Mouse (Mus musculus) embryonic facial prominence, embryonic 15.5 days (tissue): ENCODE results near the gene Capn12. TPM values are rescaled to one million over a fixed set of nuclear protein-coding genes. Genes with fewer than 3 reads are reported as not detected.

ENCODE experiments used
- ATAC-seq: fragments of 200-750 bp; cut with Nextera tagmentation; 2 replicates; pipeline ENCODE4 v1.8.0; 2017; ENCODE audit warnings: low read depth, moderate TSS enrichment; ENCODE audit not compliant: insufficient number of reproducible peaks, low FRiP score, low TSS enrichment
- H3K27ac ChIP-seq: fragments of 300-500 bp; sonication (generic); replicated peaks from 2 replicates; pipeline ENCODE4 v1.5.1; 2015; ENCODE audit warnings: mild to moderate bottlenecking, inconsistent platforms
- H3K27me3 ChIP-seq: fragments of 300-500 bp; sonication (generic); 2 replicates; pipeline ENCODE4 v1.6.1; 2015; ENCODE audit warnings: inconsistent platforms
- H3K36me3 ChIP-seq: fragments of 300-500 bp; sonication (generic); 2 replicates; pipeline ENCODE4 v1.6.1; 2015; ENCODE audit warnings: mild to moderate bottlenecking, inconsistent platforms
- H3K4me1 ChIP-seq: fragments of 300-500 bp; sonication (generic); 2 replicates; pipeline ENCODE4 v1.6.1; 2015; ENCODE audit warnings: inconsistent platforms
- H3K4me2 ChIP-seq: fragments of 300-500 bp; sonication (generic); replicated peaks from 2 replicates; pipeline ENCODE4 v1.6.1; 2015; ENCODE audit warnings: mild to moderate bottlenecking, inconsistent platforms
- H3K4me3 ChIP-seq: fragments of 300-500 bp; sonication (generic); replicated peaks from 2 replicates; pipeline ENCODE4 v1.5.1; 2015; ENCODE audit warnings: mild to moderate bottlenecking, inconsistent platforms
- H3K9ac ChIP-seq: fragments of 300-500 bp; sonication (generic); 2 replicates; pipeline ENCODE4 v1.6.1; 2015; ENCODE audit warnings: inconsistent platforms
- H3K9me3 ChIP-seq: fragments of 300-500 bp; sonication (generic); replicated peaks from 2 replicates; pipeline ENCODE4 v1.6.1; 2016; ENCODE audit warnings: inconsistent platforms
- WGBS: fragments of 180-500 bp; shearing (Covaris S2); methylation state at CpG from one replicate; pipeline ENCODE4 v1.1.7; 2015; 5-methylcytosine and 5-hydroxymethylcytosine counted together
- polyA plus RNA-seq: library from polyadenylated mRNA; unstranded; fragments of >200 nt; fragmentation: Nextera tagmentation; extraction: Ambion mirVana; gene quantifications from 2 replicates; pipeline ENCODE4 v1.2.1, GENCODE M21; 2015

Gene Capn12
- 1.1 and 1.4 TPM in 2 replicates for polyA plus RNA-seq

DNA sequence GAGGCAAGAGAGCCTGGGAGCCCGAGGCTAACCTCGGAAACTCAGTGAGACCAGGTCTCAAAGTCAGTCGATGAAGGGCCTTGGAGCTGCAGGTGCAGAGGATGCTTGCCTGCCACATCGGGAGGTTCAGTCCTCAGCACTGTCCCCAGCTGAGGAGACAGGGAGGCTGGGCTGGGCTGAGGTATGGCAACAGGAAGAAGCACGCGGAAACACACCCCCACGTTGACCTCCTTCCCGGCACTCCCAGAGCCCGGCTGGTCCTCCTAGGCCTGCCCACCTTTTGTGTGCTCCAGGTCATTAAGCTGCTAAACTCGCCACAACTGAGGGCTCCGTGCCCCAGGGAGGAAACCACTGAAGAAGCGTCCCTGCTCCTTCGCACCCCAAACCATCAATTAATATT, at the start of gene Capn12:
Capn12 (plus strand) TSS at position 224 of the 400 bp plus-strand sequence.
- no peak for ATAC-seq
- no peaks in the 10 kb centered on the region for H3K9me3 ChIP-seq
- no peak within 1 kb of the TSS for H3K9ac ChIP-seq
- no peak within 1 kb of the TSS for H3K4me2 ChIP-seq
- no peak within 1 kb of the TSS for H3K27ac ChIP-seq
- 45% methylated on average over 13 of the region's 13 CpGs for WGBS
- H3K4me1 ChIP-seq = peaks cover 7% of the 10 kb centered on the region
- no peak within 1 kb of the TSS for H3K4me3 ChIP-seq
- H3K36me3 ChIP-seq = no peaks in the 10 kb centered on the region
- H3K27me3 ChIP-seq = no peaks in the 10 kb centered on the region

DNA sequence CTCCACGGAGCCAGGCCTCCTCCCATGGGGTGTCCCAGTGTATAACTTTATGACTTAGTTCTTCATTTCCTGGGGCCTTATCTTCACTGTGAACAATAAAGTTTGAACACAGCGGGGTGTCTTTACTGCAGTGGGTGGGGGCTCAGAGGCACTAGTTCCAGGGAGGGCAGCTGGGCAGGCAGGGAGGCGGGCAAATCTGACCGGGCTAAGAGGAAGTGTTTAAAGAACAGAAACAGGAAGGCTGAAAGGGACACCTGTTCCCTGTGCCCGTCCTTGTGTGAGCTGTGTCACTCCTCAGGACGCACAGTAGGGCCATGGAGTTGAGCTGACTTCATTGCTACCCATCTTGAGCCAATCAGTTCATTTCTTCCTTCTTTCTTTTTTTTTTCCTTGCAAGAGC, 49.1 kb upstream of the Capn12 start:
- no peak overlapping the region for H3K4me2 ChIP-seq
- no peak for ATAC-seq
- WGBS = 77% methylated on average over 6 of the region's 6 CpGs

DNA sequence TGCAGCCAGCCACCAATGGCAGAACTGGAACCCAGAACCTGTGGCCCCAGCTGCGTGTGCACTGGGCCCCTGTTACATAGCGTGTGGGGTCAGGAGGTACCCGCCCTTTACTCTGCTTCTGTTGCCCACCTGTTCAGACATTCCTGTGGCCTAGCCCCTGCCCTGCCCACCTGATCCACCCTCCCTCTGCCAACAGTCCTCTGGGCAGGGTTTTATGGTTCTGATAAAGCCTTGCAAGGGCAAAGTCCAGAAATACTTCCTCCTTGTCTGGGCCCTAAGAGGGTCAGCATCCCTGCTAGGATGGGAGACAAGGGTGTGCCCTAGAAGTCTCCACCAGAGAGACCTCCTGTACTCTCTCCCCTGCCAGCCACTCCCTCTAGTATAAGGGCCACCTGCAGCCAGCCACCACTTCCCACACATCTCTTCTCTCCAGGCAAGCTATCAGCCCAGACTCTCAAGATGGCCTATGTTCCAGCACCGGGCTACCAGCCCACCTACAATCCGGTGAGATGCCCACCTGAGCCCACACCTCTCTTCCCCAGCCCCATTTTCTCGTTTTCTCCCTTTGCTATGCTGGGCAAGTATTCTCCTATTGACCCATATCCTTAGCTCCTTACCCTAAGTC, 47.4 kb upstream of the Capn12 start, which contains the start of gene Lgals4:
Lgals4 (plus strand) TSS at position 132 of the 625 bp plus-strand sequence.
- no peak within 1 kb of the TSS for H3K27ac ChIP-seq
- no peak within 1 kb of the TSS for H3K4me2 ChIP-seq
- no peaks in the 10 kb centered on the region for H3K27me3 ChIP-seq
- no peaks in the 10 kb centered on the region for H3K9me3 ChIP-seq
- H3K4me1 ChIP-seq = 0 out of 2 replicates have a peak, but pooled peaks cover 5% of the 10 kb centered on the region
- no peak within 1 kb of the TSS for H3K4me3 ChIP-seq
- H3K36me3 ChIP-seq = peaks cover 30% of the 10 kb centered on the region
- 77% methylated on average over 6 of the region's 6 CpGs for WGBS
- no peak within 1 kb of the TSS for H3K9ac ChIP-seq
- no peak for ATAC-seq

More for the DNA sequence above, 49.1 kb upstream of the Capn12 start:
- Histone ChIP-seq H3K9me3 (no peaks in the 10 kb centered on the region), H3K27me3 (no peaks in the 10 kb centered on the region), H3K9ac (no peak overlapping the region), H3K4me3 (no peak overlapping the region), H3K36me3 (peaks cover 33% of the 10 kb centered on the region), H3K4me1 (0 out of 2 replicates have a peak, but pooled peaks cover 3% of the 10 kb centered on the region), H3K27ac (no peak overlapping the region)

DNA sequence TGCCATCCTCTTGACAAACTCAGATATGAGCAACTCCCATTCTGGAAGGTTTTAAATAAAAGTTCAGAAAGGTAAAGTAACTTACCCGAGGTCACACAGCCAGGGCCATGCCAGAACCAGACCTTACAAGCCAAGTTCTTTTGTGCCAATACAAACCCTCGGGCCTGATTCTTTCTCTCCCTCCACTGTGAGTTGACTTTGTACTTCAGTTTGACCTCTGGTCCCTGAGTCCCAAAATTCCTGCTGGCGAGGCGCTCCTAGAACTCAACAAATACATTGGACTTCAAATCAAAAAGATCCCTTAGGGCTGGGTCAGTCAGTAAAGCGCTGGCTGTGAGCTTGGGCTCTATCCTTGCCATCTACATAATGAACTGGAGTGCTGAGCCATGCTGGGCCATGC, 44.3 kb upstream of the Capn12 start:
- H3K4me1 ChIP-seq = 0 out of 2 replicates have a peak, but pooled peaks cover 5% of the 10 kb centered on the region
- peaks cover 3% of the 10 kb centered on the region for H3K36me3 ChIP-seq
- no peak overlapping the region for H3K9ac ChIP-seq
- WGBS = 80% methylated on average over 5 of the region's 5 CpGs
- no peaks in the 10 kb centered on the region for H3K27me3 ChIP-seq
- no peak for ATAC-seq
- H3K9me3 ChIP-seq = no peaks in the 10 kb centered on the region
- no peak overlapping the region for H3K4me2 ChIP-seq
- H3K4me3 ChIP-seq = no peak overlapping the region
- H3K27ac ChIP-seq = no peak overlapping the region

DNA sequence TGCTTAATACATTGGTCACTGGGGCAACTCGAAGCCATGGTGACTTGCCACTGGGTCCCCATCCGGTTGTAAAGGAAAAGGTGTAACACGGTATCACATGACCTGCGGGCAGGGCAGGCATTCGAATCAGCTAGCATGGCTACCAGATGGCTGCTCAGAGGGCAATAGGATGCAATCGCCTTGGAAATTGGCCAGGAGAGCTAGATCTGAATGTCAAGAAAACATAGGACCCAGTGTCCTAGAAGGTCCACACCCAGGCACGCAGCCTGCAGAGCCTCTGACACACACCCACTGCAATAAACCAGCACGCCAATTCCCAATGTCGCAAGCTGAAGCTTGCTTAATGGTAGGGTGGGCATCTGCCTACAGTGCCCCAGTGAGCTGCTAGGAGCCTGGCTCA, 42.9 kb upstream of the Capn12 start:
- no peak for ATAC-seq
- no peak overlapping the region for H3K9ac ChIP-seq
- no peak overlapping the region; the same call in 1 of the 2 replicates for H3K27ac ChIP-seq
- H3K4me2 ChIP-seq = no peak overlapping the region
- H3K9me3 ChIP-seq = no peaks in the 10 kb centered on the region
- 70% methylated on average over 9 of the region's 9 CpGs for WGBS
- H3K36me3 ChIP-seq = no peaks in the 10 kb centered on the region
- H3K27me3 ChIP-seq = no peaks in the 10 kb centered on the region
- 0 out of 2 replicates have a peak, but pooled peaks cover 5% of the 10 kb centered on the region for H3K4me1 ChIP-seq
- no peak overlapping the region for H3K4me3 ChIP-seq

DNA sequence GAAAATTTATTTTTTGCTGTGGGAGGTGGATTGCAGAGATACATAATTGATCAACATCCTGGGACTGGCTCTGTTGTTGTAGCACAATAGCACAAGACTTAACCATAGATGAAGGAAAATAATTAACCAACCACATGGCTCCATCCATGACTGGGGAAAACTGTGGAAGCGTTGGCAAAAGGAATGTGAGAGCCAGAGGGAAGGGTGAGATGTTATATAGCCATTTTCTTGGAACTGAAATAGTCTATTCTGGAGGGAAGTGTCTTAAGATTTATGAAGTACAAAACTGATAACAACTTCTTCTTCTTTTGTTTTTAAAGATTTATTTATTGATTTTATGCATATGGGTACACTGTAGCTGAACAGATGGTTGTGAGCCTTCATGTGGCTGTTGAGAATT, 33.9 kb upstream of the Capn12 start:
- no peak for ATAC-seq
- no peaks in the 10 kb centered on the region for H3K27me3 ChIP-seq
- no peak overlapping the region for H3K4me3 ChIP-seq
- no peaks in the 10 kb centered on the region for H3K9me3 ChIP-seq
- H3K27ac ChIP-seq = no peak overlapping the region
- WGBS = 73% methylated on average over 1 of the region's 1 CpGs
- H3K4me1 ChIP-seq = peaks cover 14% of the 10 kb centered on the region
- H3K4me2 ChIP-seq = no peak overlapping the region
- no peaks in the 10 kb centered on the region for H3K36me3 ChIP-seq
- H3K9ac ChIP-seq = no peak overlapping the region

DNA sequence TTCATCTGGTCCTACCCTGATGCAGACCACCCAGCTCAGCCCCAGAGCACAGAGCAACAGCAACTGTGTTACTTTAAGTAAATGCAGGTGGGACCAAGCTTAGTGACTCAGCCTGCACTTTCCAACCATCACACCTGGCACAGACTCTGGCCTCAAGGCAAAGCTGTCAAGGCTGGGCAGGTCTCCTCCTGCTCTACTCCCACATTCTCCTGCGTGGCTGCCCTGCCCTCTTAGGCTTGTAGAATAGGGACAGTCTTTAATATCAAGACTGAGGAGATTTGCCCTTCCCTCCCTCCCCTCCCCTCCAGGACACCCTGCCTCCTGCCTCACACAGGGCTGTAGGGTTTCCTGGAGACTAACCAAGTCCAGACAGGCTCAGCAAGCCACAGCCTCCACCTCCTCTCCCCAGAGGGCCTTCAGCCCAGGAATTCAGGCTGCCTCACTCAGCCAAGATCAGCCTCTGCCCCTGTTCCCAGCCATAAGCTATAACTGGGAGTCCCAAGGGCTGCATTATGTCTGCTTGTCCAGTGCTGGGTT, 31.5 kb upstream of the Capn12 start:
- WGBS = 29% methylated on average over 1 of the region's 1 CpGs
- peaks cover 14% of the 10 kb centered on the region for H3K4me1 ChIP-seq
- H3K9me3 ChIP-seq = no peaks in the 10 kb centered on the region
- H3K4me2 ChIP-seq = no peak overlapping the region
- H3K9ac ChIP-seq = no peak overlapping the region
- H3K27ac ChIP-seq = peak overlapping the region; percentile 80
- H3K4me3 ChIP-seq = no peak overlapping the region
- H3K27me3 ChIP-seq = no peaks in the 10 kb centered on the region
- peak; percentile 82 for ATAC-seq
- H3K36me3 ChIP-seq = no peaks in the 10 kb centered on the region

DNA sequence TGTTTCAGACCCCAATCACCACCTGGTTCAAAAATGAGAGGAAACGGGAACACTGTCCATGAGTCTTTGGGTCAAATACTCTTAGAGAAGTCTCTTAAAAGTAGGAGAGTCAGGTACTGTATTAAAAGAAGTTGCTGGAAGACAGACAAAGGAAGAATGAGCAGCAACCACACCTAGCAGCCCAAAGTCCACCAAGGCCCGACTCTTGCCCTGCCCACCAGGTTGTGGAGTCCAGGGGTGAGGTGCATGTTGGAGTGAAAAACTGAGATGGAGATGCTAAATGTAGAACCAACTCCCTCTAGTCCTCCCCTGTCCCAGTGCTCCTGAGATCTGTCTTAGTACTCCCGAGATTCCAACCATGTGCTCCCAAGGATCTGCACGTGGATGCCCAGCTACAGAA, 30.6 kb upstream of the Capn12 start:
- WGBS = 76% methylated on average over 4 of the region's 4 CpGs
- peaks cover 14% of the 10 kb centered on the region for H3K4me1 ChIP-seq
- no peak overlapping the region for H3K9ac ChIP-seq
- no peaks in the 10 kb centered on the region for H3K27me3 ChIP-seq
- no peaks in the 10 kb centered on the region for H3K9me3 ChIP-seq
- no peaks in the 10 kb centered on the region for H3K36me3 ChIP-seq
- ATAC-seq = no peak
- no peak overlapping the region for H3K4me3 ChIP-seq
- H3K27ac ChIP-seq = peak overlapping the region; percentile 80; the same call in 1 of the 2 replicates
- H3K4me2 ChIP-seq = no peak overlapping the region

DNA sequence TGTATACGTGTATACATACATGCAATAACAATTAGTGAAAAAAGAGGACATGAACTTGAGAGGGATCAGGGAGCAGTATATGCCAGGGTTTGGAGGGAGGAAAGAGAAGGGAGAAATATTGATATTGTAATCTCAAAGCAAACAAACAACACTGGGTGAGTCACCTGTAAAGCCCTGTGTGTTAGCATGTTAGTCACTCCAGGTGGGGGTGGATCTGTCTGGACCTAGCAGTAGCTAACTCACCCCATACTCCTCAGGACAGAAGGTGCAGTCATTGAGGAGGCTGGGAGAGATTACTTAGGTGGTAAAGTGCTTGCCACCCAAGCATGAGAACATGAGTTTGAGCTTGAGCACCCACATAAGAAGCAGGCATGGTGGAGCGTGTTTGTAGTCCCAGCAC, 21.3 kb upstream of the Capn12 start:
- Histone ChIP-seq H3K36me3 (no peaks in the 10 kb centered on the region), H3K4me3 (no peak overlapping the region), H3K4me1 (peaks cover 21% of the 10 kb centered on the region), H3K9ac (no peak overlapping the region), H3K4me2 (no peak overlapping the region), H3K9me3 (no peaks in the 10 kb centered on the region), H3K27ac (no peak overlapping the region), H3K27me3 (no peaks in the 10 kb centered on the region)
- WGBS = 88% methylated on average over 2 of the region's 2 CpGs
- ATAC-seq = no peak

DNA sequence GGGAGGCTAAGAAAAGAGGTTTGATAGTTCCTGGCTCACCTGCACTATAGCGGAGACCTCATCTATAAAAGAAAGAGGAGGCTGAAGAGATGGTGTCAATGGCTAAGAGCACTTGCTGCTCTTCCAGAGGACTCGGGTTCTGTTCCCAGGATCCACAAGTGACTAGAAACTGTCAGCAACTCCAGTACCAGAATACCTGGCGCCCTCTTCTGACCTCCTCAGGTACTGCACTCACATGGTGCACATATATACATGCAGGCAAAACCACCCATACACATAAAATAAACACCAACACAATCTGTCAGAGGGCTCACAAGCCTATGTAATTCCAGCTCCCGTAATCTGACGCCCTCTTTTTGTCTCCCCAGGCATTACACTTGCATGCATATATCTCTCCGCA, 20.3 kb upstream of the Capn12 start:
- 90% methylated on average over 6 of the region's 6 CpGs for WGBS
- ATAC-seq = no peak
- Histone ChIP-seq H3K27ac (no peak overlapping the region), H3K4me1 (peaks cover 26% of the 10 kb centered on the region), H3K9ac (no peak overlapping the region), H3K27me3 (no peaks in the 10 kb centered on the region), H3K4me2 (no peak overlapping the region), H3K36me3 (no peaks in the 10 kb centered on the region), H3K4me3 (no peak overlapping the region), H3K9me3 (no peaks in the 10 kb centered on the region)

DNA sequence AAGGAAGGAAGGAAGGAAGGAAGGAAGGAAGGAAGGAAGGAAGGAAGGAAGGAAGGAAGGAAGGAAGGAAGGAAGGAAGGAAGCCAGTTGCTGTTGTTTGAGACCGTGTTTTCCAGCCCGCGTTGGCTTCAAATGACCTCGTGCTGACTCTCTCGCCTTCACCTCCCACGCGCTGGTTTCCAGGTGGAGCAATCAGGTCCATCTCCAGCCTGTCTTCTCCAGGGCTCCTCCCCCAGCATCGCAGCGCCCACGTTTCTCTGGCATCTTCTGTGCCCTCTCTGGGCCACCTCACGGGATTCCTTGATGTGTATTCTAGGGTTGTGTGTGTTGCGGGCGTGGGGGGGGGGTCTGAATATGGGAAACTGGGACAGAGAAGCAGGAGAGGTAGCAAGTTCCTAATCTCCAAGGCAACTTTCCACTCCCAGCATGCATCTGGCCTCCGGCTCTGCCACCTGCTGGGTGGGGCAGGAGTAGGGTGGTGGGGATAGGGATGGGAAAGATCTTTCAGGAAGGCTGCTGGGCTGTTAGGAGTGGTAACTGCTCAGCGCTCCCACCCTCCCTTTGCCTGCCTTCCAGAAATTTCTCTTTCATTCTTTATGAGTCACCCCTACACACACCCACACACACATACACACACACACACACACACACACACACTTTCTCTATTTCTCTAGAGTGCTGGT, 18.3 kb upstream of the Capn12 start:
- H3K4me1 ChIP-seq = peaks cover 42% of the 10 kb centered on the region
- no peak overlapping the region for H3K9ac ChIP-seq
- H3K4me2 ChIP-seq = peak overlapping the region; percentile 51; the same call in 1 of the 2 replicates
- peak overlapping the region; percentile 83 for H3K27ac ChIP-seq
- no peaks in the 10 kb centered on the region for H3K9me3 ChIP-seq
- no peaks in the 10 kb centered on the region for H3K36me3 ChIP-seq
- no peaks in the 10 kb centered on the region for H3K27me3 ChIP-seq
- no peak for ATAC-seq
- 68% methylated on average over 15 of the region's 15 CpGs for WGBS
- no peak overlapping the region for H3K4me3 ChIP-seq
